Mouse (Mus musculus) hindbrain, embryonic 13.5 days (tissue): Measurements from ENCODE around the gene Vmn1r16. TPM values are rescaled to one million over a fixed set of nuclear protein-coding genes. Genes with fewer than 3 reads are reported as not detected.
"Not testable (repeated sequence)": the region's sequence is repeated elsewhere in the genome, so short reads cannot be mapped to it uniquely, and the experiment has no call there.

Experiments used
- ATAC-seq: fragments of 200-750 bp; cut with Nextera tagmentation; 2 replicates; pipeline ENCODE4 v1.8.0; 2017; ENCODE audit warnings: moderate TSS enrichment; ENCODE audit not compliant: low FRiP score
- H3K27ac ChIP-seq: fragments of 300-500 bp; sonication (generic); 2 replicates; pipeline ENCODE4 v1.5.1; 2015; ENCODE audit warnings: inconsistent platforms, mild to moderate bottlenecking, moderate library complexity
- H3K27me3 ChIP-seq: fragments of 300-500 bp; sonication (generic); 2 replicates; pipeline ENCODE4 v1.6.1; 2015; ENCODE audit warnings: mild to moderate bottlenecking, inconsistent platforms
- H3K36me3 ChIP-seq: fragments of 300-500 bp; sonication (generic); 2 replicates; pipeline ENCODE4 v1.6.1; 2015; ENCODE audit warnings: mild to moderate bottlenecking, inconsistent platforms
- H3K4me1 ChIP-seq: fragments of 300-500 bp; sonication (generic); replicated peaks from 2 replicates; pipeline ENCODE4 v1.6.1; 2015; ENCODE audit warnings: inconsistent platforms
- H3K4me2 ChIP-seq: fragments of 300-500 bp; sonication (generic); 2 replicates; pipeline ENCODE4 v1.6.1; 2015; ENCODE audit warnings: inconsistent platforms, mild to moderate bottlenecking, moderate library complexity
- H3K4me3 ChIP-seq: fragments of 300-500 bp; sonication (generic); 2 replicates; pipeline ENCODE4 v1.5.1; 2015; ENCODE audit warnings: mild to moderate bottlenecking, inconsistent platforms
- H3K9ac ChIP-seq: fragments of 300-500 bp; sonication (generic); 2 replicates; pipeline ENCODE4 v1.6.1; 2015; ENCODE audit warnings: mild to moderate bottlenecking, inconsistent platforms
- H3K9me3 ChIP-seq: fragments of 300-500 bp; sonication (generic); 2 replicates; pipeline ENCODE4 v1.6.1; 2016; ENCODE audit warnings: inconsistent platforms
- whole genome bisulfite sequencing: fragments of 180-500 bp; shearing (Covaris S2); methylation state at CpG from one replicate; pipeline ENCODE4 v1.1.7; 2015; 5-methylcytosine and 5-hydroxymethylcytosine counted together
- polyA plus RNA-seq: library from polyadenylated mRNA; unstranded; fragments of >200 nt; fragmentation: Nextera tagmentation; extraction: Ambion mirVana; gene quantifications from 2 replicates; pipeline ENCODE4 v1.2.1, GENCODE M21; 2015

Gene Vmn1r16
- not detected in 2 replicates for polyA plus RNA-seq

DNA sequence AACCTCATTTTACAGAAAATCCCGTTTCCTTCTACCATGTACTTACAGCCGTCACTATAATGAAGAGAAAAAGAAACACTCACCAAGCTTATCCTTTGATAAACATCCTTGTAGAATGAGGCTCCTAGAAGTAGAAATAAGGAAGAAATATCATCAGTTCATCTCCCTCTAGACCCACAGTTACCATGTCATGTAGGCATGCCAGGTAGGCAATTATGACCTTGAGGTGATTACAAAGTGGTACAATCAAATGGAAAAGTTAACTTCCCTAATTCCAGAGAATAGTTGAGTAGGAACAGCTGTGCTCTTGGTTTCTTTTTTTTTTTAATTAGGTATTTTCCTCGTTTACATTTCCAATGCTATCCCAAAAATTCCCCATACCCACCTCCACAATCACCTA lies at the start of gene Vmn1r16:
Gene Vmn1r16, minus strand, starts transcription at position 101 of the 400 bp plus-strand sequence.
- H3K9me3 ChIP-seq = no peaks in the 10 kb centered on the region
- H3K4me3 ChIP-seq = no peak within 1 kb of the TSS
- H3K9ac ChIP-seq = no peak within 1 kb of the TSS
- H3K4me1 ChIP-seq = no peaks in the 10 kb centered on the region
- no peak within 1 kb of the TSS for H3K27ac ChIP-seq
- 78% methylated on average over 3 of the region's 3 CpGs for WGBS
- no peaks in the 10 kb centered on the region for H3K27me3 ChIP-seq
- H3K4me2 ChIP-seq = no peak within 1 kb of the TSS
- no peaks in the 10 kb centered on the region for H3K36me3 ChIP-seq
- ATAC-seq = no peak

DNA sequence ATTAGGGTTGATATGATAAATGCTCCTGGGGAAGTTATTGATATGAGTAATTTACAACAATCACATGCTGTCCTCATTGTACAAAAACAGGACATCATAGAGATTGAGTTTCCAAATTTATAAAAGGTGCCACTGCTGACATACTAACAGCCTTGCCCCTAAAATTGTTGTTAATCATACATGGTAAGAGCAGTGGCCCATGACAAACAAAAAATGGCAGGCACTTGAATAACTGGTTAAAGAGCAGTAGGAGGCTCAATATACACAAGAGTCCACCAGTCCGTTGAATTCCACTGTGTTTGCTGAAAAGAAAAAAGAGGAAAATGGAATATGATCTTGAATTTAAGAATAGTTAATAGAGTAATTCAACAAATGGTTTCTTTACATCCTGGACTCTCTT lies 38.2 kb upstream of the Vmn1r16 start:
- Histone ChIP-seq H3K36me3 (no peaks in the 10 kb centered on the region), H3K9me3 (no peaks in the 10 kb centered on the region), H3K27ac (no peak overlapping the region), H3K9ac (no peak overlapping the region), H3K4me3 (no peak overlapping the region), H3K4me1 (no peaks in the 10 kb centered on the region), H3K4me2 (no peak overlapping the region), H3K27me3 (no peaks in the 10 kb centered on the region)
- no peak for ATAC-seq
- WGBS = 90% methylated on average over 1 of the region's 1 CpGs

DNA sequence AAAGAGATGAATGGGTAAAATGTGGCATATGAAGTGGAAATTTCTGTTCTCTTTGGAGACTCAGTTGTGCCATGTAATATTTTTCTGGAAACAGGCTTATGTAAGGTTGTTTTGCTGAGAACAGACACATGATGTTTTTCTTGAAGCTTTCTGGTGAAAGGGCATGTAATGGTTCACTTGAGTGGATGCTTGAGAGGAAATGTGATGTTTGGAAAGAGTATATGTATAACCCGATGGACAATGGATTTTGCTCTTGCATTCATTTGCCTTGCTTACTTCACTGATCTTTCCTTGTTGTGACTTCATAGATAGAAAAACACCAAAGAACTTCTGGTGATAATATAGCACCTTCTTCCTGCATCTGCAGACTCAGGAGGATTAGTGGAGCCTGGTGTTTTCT lies 36.6 kb upstream of the Vmn1r16 start:
- not testable (repeated sequence) for H3K9me3 ChIP-seq, H3K4me1 ChIP-seq, ATAC-seq, H3K27ac ChIP-seq, H3K27me3 ChIP-seq, H3K4me2 ChIP-seq, H3K9ac ChIP-seq, H3K4me3 ChIP-seq, H3K36me3 ChIP-seq
- 95% methylated on average over 1 of the region's 1 CpGs for WGBS

DNA sequence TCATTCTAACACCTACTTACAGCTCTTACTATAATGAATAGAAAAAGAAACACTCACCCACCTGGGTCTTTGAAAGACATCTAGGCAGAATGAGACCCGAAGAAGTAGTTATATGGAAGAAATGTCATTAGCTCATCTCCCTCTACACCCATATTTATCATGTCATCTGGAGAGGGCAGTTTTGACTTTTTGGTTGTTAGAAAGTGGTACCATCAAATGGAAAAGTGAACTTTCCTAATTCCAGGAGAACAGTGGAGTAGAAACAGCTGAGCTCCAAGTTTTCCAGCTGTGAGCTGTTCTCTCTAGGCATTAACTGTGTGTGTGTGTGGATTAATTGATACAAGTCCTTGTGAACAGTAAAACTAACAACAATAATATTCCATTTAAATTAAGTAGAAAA lies 34.3 kb upstream of the Vmn1r16 start, which contains the start of gene Vmn1r17:
Gene Vmn1r17, minus strand, starts transcription at position 101 of the 400 bp plus-strand sequence.
- no peak for ATAC-seq
- H3K9ac ChIP-seq = no peak within 1 kb of the TSS
- no peak within 1 kb of the TSS for H3K27ac ChIP-seq
- no peaks in the 10 kb centered on the region for H3K27me3 ChIP-seq
- no peak within 1 kb of the TSS for H3K4me2 ChIP-seq
- WGBS = 93% methylated on average over 1 of the region's 1 CpGs
- H3K4me1 ChIP-seq = no peaks in the 10 kb centered on the region
- H3K36me3 ChIP-seq = no peaks in the 10 kb centered on the region
- no peak within 1 kb of the TSS for H3K4me3 ChIP-seq
- H3K9me3 ChIP-seq = no peaks in the 10 kb centered on the region

DNA sequence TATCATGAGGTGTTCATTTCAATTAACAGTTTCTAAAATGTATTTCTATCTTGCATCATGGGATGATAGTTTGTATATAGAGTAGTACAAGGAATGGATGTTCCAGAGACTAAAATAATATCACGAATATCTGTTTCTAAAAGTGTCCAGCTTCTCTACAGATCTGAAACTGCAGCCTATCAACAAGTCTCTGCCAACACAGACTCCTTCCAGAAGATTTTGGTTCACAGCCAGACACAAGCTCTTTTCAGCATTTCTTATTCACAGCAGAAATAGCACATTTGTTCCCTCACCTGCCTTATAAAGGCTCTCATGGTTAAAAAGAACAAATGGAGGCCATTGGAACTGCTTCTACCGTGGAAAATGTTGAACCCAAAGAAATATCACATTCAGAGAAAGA lies 27.6 kb upstream of the Vmn1r16 start:
- Histone ChIP-seq H3K9ac (no peak overlapping the region), H3K4me1 (no peaks in the 10 kb centered on the region), H3K4me2 (no peak overlapping the region), H3K27me3 (no peaks in the 10 kb centered on the region), H3K27ac (no peak overlapping the region), H3K36me3 (no peaks in the 10 kb centered on the region), H3K9me3 (no peaks in the 10 kb centered on the region), H3K4me3 (no peak overlapping the region)
- ATAC-seq = no peak
- 88% methylated on average over 2 of the region's 2 CpGs for WGBS

DNA sequence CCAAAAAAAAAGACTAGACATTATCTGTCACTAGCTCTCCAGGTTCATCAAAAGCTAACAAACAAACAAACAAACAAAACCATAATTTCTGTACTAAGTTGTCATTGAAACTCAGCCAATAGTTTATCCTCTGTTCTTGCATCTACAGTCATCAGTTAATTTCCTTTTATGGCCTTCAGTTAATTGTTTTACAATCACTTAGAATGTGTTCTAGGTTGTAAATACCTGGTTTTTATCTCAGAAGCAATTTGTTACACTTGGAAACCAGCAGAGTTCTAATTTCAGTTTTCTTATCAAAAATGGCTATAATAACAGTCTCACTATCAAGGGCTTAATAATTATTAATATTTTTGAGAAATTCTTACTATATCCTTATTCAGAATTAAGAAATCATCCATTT lies 3.1 kb downstream of the Vmn1r16 start:
- no peak overlapping the region for H3K27ac ChIP-seq
- H3K9me3 ChIP-seq = no peaks in the 10 kb centered on the region
- no peaks in the 10 kb centered on the region for H3K36me3 ChIP-seq
- no peak overlapping the region for H3K4me3 ChIP-seq
- no peak for ATAC-seq
- no peak overlapping the region for H3K9ac ChIP-seq
- no peaks in the 10 kb centered on the region for H3K4me1 ChIP-seq
- no peaks in the 10 kb centered on the region for H3K27me3 ChIP-seq
- no peak overlapping the region for H3K4me2 ChIP-seq

DNA sequence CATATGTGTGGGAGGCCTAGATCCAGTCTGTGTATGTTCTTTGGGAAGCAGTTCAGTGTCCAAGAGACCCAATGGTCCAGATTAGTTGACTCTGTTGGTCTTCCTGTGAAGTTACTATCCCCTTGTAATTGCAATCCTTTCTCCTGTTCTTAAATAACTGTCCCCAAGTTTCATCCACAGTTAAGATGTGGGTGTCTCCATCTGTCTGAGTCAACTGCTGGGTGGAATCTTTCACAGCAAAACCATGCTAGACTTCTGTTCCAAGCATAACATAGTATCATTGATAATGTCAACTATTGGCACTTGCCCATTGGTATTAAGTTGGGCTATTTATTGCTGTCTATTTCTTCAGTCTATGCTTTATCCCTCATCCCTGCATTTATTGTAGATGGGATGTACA lies 50.3 kb downstream of the Vmn1r16 start:
- no peaks in the 10 kb centered on the region for H3K36me3 ChIP-seq

DNA sequence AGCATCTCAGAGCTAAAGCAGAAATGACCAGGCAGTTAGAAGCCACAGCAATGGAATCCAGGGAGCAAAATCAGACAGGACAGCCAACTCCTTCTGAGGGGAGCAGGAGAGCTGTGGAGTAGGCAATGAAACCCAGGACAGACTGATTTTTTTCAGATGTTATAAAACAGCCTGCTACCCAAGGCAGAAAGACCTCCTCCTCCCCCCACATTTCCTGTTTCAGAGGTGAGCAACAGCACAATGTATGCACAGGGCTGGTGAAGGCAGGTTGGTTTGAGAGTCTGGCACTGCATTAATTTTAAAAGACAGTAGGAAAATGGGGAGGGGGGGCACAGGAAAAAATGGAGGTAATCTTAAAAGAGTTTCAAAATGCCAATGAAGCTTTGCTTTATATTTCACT lies 56.8 kb downstream of the Vmn1r16 start:
- H3K4me3 ChIP-seq = no peak overlapping the region
- no peaks in the 10 kb centered on the region for H3K27me3 ChIP-seq
- ATAC-seq = no peak
- H3K9ac ChIP-seq = no peak overlapping the region
- no peaks in the 10 kb centered on the region for H3K4me1 ChIP-seq
- no peaks in the 10 kb centered on the region for H3K36me3 ChIP-seq
- H3K9me3 ChIP-seq = no peaks in the 10 kb centered on the region
- no peak overlapping the region for H3K27ac ChIP-seq
- no peak overlapping the region for H3K4me2 ChIP-seq

More for the DNA sequence above, 50.3 kb downstream of the Vmn1r16 start:
- H3K4me3 ChIP-seq = no peak overlapping the region
- no peak for ATAC-seq
- H3K27ac ChIP-seq = no peak overlapping the region
- H3K9me3 ChIP-seq = no peaks in the 10 kb centered on the region
- no peaks in the 10 kb centered on the region for H3K27me3 ChIP-seq
- no peak overlapping the region for H3K4me2 ChIP-seq
- H3K4me1 ChIP-seq = no peaks in the 10 kb centered on the region
- no peak overlapping the region for H3K9ac ChIP-seq

DNA sequence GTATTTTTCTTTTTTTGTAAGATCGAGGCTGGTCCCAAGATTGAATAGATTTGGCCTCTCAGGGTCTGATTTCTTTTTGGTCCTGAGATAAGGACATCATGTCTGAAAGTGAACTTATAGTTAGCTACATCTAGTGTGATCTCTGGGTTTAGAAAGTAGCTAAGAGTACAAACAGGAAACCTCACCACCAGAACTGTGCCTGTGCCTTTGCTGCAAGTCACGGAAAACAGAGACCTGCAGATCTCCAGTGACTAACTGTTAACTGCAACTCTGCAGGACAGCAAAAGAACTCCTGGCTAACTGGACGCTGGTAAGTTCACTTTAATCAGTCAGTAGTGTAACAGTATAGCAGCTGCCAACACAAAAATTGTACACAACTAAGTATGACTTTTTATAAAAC lies 57.4 kb downstream of the Vmn1r16 start:
- H3K4me2 ChIP-seq = no peak overlapping the region
- WGBS = 76% methylated on average over 3 of the region's 3 CpGs
- no peaks in the 10 kb centered on the region for H3K27me3 ChIP-seq
- no peaks in the 10 kb centered on the region for H3K9me3 ChIP-seq
- H3K4me3 ChIP-seq = no peak overlapping the region
- H3K9ac ChIP-seq = no peak overlapping the region
- no peaks in the 10 kb centered on the region for H3K36me3 ChIP-seq
- H3K4me1 ChIP-seq = no peaks in the 10 kb centered on the region
- H3K27ac ChIP-seq = no peak overlapping the region
- no peak for ATAC-seq

Other genes starting within 250 kb of the Vmn1r16 start
- gene Vmn1r10, start 220.0 kb downstream of the Vmn1r16 start, polyA plus RNA-seq = not detected in 2 replicates
- gene Vmn1r11, start 196.0 kb downstream of the Vmn1r16 start, polyA plus RNA-seq = not detected in 2 replicates
- gene Vmn1r12, start 172.6 kb downstream of the Vmn1r16 start, polyA plus RNA-seq = not detected in 2 replicates
- not detected in 2 replicates for gene Vmn1r13, start 126.2 kb downstream of the Vmn1r16 start, polyA plus RNA-seq
- not detected in 2 replicates for gene Vmn1r14, start 97.8 kb downstream of the Vmn1r16 start, polyA plus RNA-seq
- not detected in 2 replicates for gene Vmn1r15, start 71.5 kb downstream of the Vmn1r16 start, polyA plus RNA-seq
- gene Vmn1r17, start 34.2 kb upstream of the Vmn1r16 start, polyA plus RNA-seq = not detected in 2 replicates
- gene Vmn1r18, start 66.3 kb upstream of the Vmn1r16 start, polyA plus RNA-seq = not detected in 2 replicates
- not detected in 2 replicates for gene Vmn1r19, start 74.3 kb upstream of the Vmn1r16 start, polyA plus RNA-seq
- gene Vmn1r20, start 99.4 kb upstream of the Vmn1r16 start, polyA plus RNA-seq = not detected in 2 replicates
- gene Ppm1k, start 206.0 kb upstream of the Vmn1r16 start, polyA plus RNA-seq = 6.1 and 6.9 TPM in 2 replicates